Comparison of ENCODE assay signal across 8 mouse cellular contexts in the genomic region with DNA sequence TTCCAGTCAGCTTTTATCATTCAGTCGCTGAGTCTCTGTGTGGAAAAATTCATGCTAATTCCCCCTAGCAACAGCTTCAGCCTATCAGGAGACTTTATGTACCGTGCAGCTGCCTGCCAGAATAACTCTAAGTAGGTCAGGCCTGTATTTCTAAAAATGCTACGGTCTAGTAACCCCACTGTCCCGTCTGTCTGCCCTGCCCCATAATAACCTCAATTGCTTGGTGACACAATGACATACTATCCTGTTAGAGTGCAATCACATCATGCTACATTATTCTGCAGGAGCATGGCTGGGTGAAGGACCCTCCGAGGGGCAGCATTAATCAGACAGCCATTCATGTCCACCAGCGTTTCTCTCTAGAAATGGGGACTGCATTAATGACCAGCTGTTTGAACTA.
DNase-seq lines count a peak whose midpoint lies in the region; ATAC-seq and TF ChIP-seq lines count a peak whose summit lies in the region.

No protein-coding gene starts in this region.

- H3K27me3 ChIP-seq in intestine, embryonic 14.5 days (replicated peaks; ENCODE audit: control insufficient read depth, insufficient read depth, low read length): no peaks in the 10 kb centered on the region
- no peaks in the 10 kb centered on the region for H3K27me3 ChIP-seq in intestine, postnatal 0 days (replicated peaks; ENCODE audit: control insufficient read depth, insufficient read depth, low read length)
- peaks cover 7% of the 10 kb centered on the region; the same call in 1 of the 2 replicates for H3K27me3 ChIP-seq in forebrain, embryonic 10.5 days (ENCODE audit: poor library complexity, severe bottlenecking)
- no peaks in the 10 kb centered on the region for H3K27me3 ChIP-seq in heart, postnatal 0 days (ENCODE audit: control insufficient read depth, insufficient read depth, low read length)
- no peaks in the 10 kb centered on the region for H3K27me3 ChIP-seq in splenic B cell, adult 2 months (ENCODE audit: control insufficient read depth, insufficient read depth, low read length, poor library complexity, severe bottlenecking)

- no peak for TF ChIP-seq EP300 in heart, postnatal 0 days (IDR thresholded peaks at IDR 0.05; ENCODE audit: low read depth)

- H3K4me1 ChIP-seq in intestine, embryonic 14.5 days (replicated peaks; ENCODE audit: control insufficient read depth, insufficient read depth, low read length): peaks cover 36% of the 10 kb centered on the region
- H3K4me1 ChIP-seq in intestine, postnatal 0 days (replicated peaks; ENCODE audit: control insufficient read depth, insufficient read depth, low read length): 0 out of 2 replicates have a peak, but pooled peaks cover 9% of the 10 kb centered on the region
- H3K4me1 ChIP-seq in forebrain, embryonic 10.5 days: peaks cover 68% of the 10 kb centered on the region
- H3K4me1 ChIP-seq in heart, postnatal 0 days (ENCODE audit: control insufficient read depth, insufficient read depth): peaks cover 12% of the 10 kb centered on the region

- no peaks in the 10 kb centered on the region for H3K36me3 ChIP-seq in intestine, embryonic 14.5 days (ENCODE audit: control insufficient read depth, insufficient read depth, low read length)
- H3K36me3 ChIP-seq in intestine, postnatal 0 days (ENCODE audit: control insufficient read depth, insufficient read depth): no peaks in the 10 kb centered on the region
- H3K36me3 ChIP-seq in forebrain, embryonic 10.5 days (replicated peaks): no peaks in the 10 kb centered on the region
- no peaks in the 10 kb centered on the region for H3K36me3 ChIP-seq in heart, postnatal 0 days (replicated peaks; ENCODE audit: control insufficient read depth, insufficient read depth, low read length)
- H3K36me3 ChIP-seq in splenic B cell, adult 2 months (ENCODE audit: control insufficient read depth, insufficient read depth, low read length, poor library complexity, severe bottlenecking): no peaks in the 10 kb centered on the region

- H3K9ac ChIP-seq in intestine, embryonic 14.5 days (ENCODE audit: low read length): no peak overlapping the region
- H3K9ac ChIP-seq in intestine, postnatal 0 days (ENCODE audit: low read depth, low read length): no peak overlapping the region
- H3K9ac ChIP-seq in heart, postnatal 0 days (replicated peaks; ENCODE audit: low read depth, low read length): no peak overlapping the region; the same call in 1 of the 2 replicates

- no peak overlapping the region for H3K4me2 ChIP-seq in intestine, embryonic 14.5 days (ENCODE audit: low read length)
- no peak overlapping the region for H3K4me2 ChIP-seq in intestine, postnatal 0 days (replicated peaks; ENCODE audit: low read depth)
- H3K4me2 ChIP-seq in heart, postnatal 0 days (ENCODE audit: low read depth, low read length): peak overlapping the region; percentile 63

- no peak for TF ChIP-seq CTCF in intestine, postnatal 0 days (IDR thresholded peaks at IDR 0.05; ENCODE audit: low read depth)
- TF ChIP-seq CTCF in heart, postnatal 0 days (IDR thresholded peaks at IDR 0.05; ENCODE audit: low read depth): no peak

- H3K9me3 ChIP-seq in intestine, embryonic 14.5 days (ENCODE audit: control insufficient read depth, low read length): no peaks in the 10 kb centered on the region
- no peaks in the 10 kb centered on the region for H3K9me3 ChIP-seq in intestine, postnatal 0 days (ENCODE audit: control insufficient read depth)
- no peaks in the 10 kb centered on the region for H3K9me3 ChIP-seq in forebrain, embryonic 10.5 days
- no peaks in the 10 kb centered on the region for H3K9me3 ChIP-seq in heart, postnatal 0 days (replicated peaks; ENCODE audit: control insufficient read depth, low read length)

- DNase-seq in intestine, embryonic 14.5 days (ENCODE audit: low spot score): peak; percentile 54
- peak; percentile 78 for DNase-seq in forebrain, embryonic 10.5 days (ENCODE audit: extremely low spot score, low spot score)
- peak; percentile 78 for DNase-seq in heart, postnatal 0 days (ENCODE audit: low spot score)
- peak; percentile 59 for DNase-seq in layer of hippocampus, adult 11-12 months (ENCODE audit: low spot score)
- peak; percentile 90 for DNase-seq in mesoderm, embryonic 11.5 days (ENCODE audit: low read depth, low spot score)
- peak; percentile 11 for DNase-seq in splenic B cell, adult 2 months (ENCODE audit: low read depth, low spot score)
- DNase-seq in urinary bladder, postnatal 14 days (ENCODE audit: low spot score): no peak

- WGBS in intestine, embryonic 14.5 days: 14% methylated on average over 6 of the region's 6 CpGs
- WGBS in intestine, postnatal 0 days: 37% methylated on average over 6 of the region's 6 CpGs
- WGBS in forebrain, embryonic 10.5 days: 9% methylated on average over 6 of the region's 6 CpGs
- WGBS in heart, postnatal 0 days: 28% methylated on average over 6 of the region's 6 CpGs

- H3K4me3 ChIP-seq in intestine, embryonic 14.5 days (ENCODE audit: low read depth, low read length): no peak overlapping the region
- H3K4me3 ChIP-seq in intestine, postnatal 0 days (ENCODE audit: low read depth, low read length): no peak overlapping the region
- H3K4me3 ChIP-seq in forebrain, embryonic 10.5 days: 0 out of 2 replicates have a peak overlapping the region, but pooled peaks have one; percentile 36
- peak overlapping the region; percentile 35 for H3K4me3 ChIP-seq in heart, postnatal 0 days (ENCODE audit: low read depth, low read length)

- H3K27ac ChIP-seq in intestine, embryonic 14.5 days (ENCODE audit: low read depth): peak overlapping the region; percentile 66
- H3K27ac ChIP-seq in intestine, postnatal 0 days (ENCODE audit: low read depth, low read length): no peak overlapping the region
- H3K27ac ChIP-seq in forebrain, embryonic 10.5 days: peak overlapping the region; percentile 87
- H3K27ac ChIP-seq in heart, postnatal 0 days (ENCODE audit: low read depth): peak overlapping the region; percentile 94

- no peak for ATAC-seq in intestine, embryonic 14.5 days (replicated peaks; ENCODE audit: low FRiP score, low TSS enrichment, low read depth)
- ATAC-seq in intestine, postnatal 0 days: no peak
- peak; percentile 39; the same call in 1 of the 2 replicates for ATAC-seq in heart, postnatal 0 days (ENCODE audit: insufficient read depth, low read depth)

Comparison
In these comparisons a context has a peak if more than half of its experiments do, and no peak if none do; other contexts are left out.
1. H3K4me3 ChIP-seq: peak in forebrain, embryonic 10.5 days (single experiment) and heart, postnatal 0 days (single experiment); none in intestine, embryonic 14.5 days (single experiment) and intestine, postnatal 0 days (single experiment).